Mouse (Mus musculus) lung, adult 2 months (tissue): ENCODE results near the gene Phf21a. TPM values are rescaled to one million over a fixed set of nuclear protein-coding genes. Genes with fewer than 3 reads are reported as not detected.
"Not testable (repeated sequence)": the region's sequence is repeated elsewhere in the genome, so short reads cannot be mapped to it uniquely, and the experiment has no call there.

ENCODE experiments used
- DNase-seq: peaks from one replicate; pipeline ENCODE4 v3.0.0; 2022
- H3K4me1 ChIP-seq: fragments of 200-500 bp; 2 replicates; pipeline ENCODE4 v1.6.1; 2011; ENCODE audit warnings: low read length; ENCODE audit not compliant: control insufficient read depth, insufficient read depth
- H3K4me3 ChIP-seq: fragments of 200-500 bp; replicated peaks from 2 replicates; pipeline ENCODE3; 2011; ENCODE audit warnings: low read depth, mild to moderate bottlenecking, control low read depth, low read length; ENCODE audit errors: extremely low read depth
- CTCF ChIP-seq: fragments of 200-500 bp; IDR thresholded peaks from 2 replicates; pipeline ENCODE4 v1.5.1; 2011; ENCODE audit warnings: mild to moderate bottlenecking, low read length, control low read depth; ENCODE audit not compliant: insufficient read depth
- POLR2A ChIP-seq: fragments of 200-500 bp; IDR thresholded peaks from 2 replicates; pipeline ENCODE4 v1.6.1; 2011; ENCODE audit warnings: low read depth, mild to moderate bottlenecking, control low read depth, low read length, borderline replicate concordance; ENCODE audit errors: extremely low read depth
- WGBS: fragments of 180-500 bp; shearing (Covaris S2); methylation state at CpG from one replicate; pipeline ENCODE4 v1.1.7; 2018; 5-methylcytosine and 5-hydroxymethylcytosine counted together
- polyA plus RNA-seq: library from polyadenylated mRNA; depleted of rRNA; stranded (reverse); fragments of >200 nt; gene quantifications from 2 replicates; pipeline ENCODE4 v1.2.3, GENCODE M21; 2012

Phf21a gene
- polyA plus RNA-seq, 1 experiment = 49.9 TPM

- H3K4me1 ChIP-seq = peaks cover 5% of the 10 kb centered on the region; the same call in 1 of the 2 replicates
- 79% methylated on average over 1 of the region's 1 CpGs for WGBS
- no peak for TF ChIP-seq CTCF
- TF ChIP-seq POLR2A = no peak
- no peak overlapping the region for H3K4me3 ChIP-seq
- no peak for DNase-seq
Observed at GRCm38 (mm10) chr2:92397436-92397835, 304.5 kb downstream of the Phf21a start.

- not testable (repeated sequence) for DNase-seq, H3K4me3 ChIP-seq, H3K4me1 ChIP-seq
- 86% methylated on average over 4 of the region's 4 CpGs for WGBS
Observed at GRCm38 (mm10) chr2:92399877-92400276, 307.0 kb downstream of the Phf21a start.

GRCm38 (mm10) chr2:92400682-92401081 is 307.8 kb downstream of the Phf21a start:
- Histone ChIP-seq H3K4me1 (peaks cover 5% of the 10 kb centered on the region; the same call in 1 of the 2 replicates), H3K4me3 (peak overlapping the region; percentile 15)
- no peak for DNase-seq
- 6% methylated on average over 22 of the region's 22 CpGs for WGBS
- TF ChIP-seq CTCF (no peak), POLR2A (no peak)

- no peak for TF ChIP-seq CTCF
- TF ChIP-seq POLR2A = no peak
- Histone ChIP-seq H3K4me1 (peaks cover 5% of the 10 kb centered on the region; the same call in 1 of the 2 replicates), H3K4me3 (peak within 1 kb of the TSS; percentile 54)
- WGBS = 2% methylated on average over 42 of the region's 59 CpGs
- no peak for DNase-seq
Observed at GRCm38 (mm10) chr2:92401091-92401561, 308.2 kb downstream of the Phf21a start, which contains the start of gene Mapk8ip1. Mapk8ip1 (minus strand) TSS chr2:92401263.

- TF ChIP-seq CTCF = no peak
- no peak for TF ChIP-seq POLR2A
- no peak for DNase-seq
- Histone ChIP-seq H3K4me3 (no peak overlapping the region), H3K4me1 (peaks cover 5% of the 10 kb centered on the region; the same call in 1 of the 2 replicates)
- WGBS = 65% methylated on average over 4 of the region's 4 CpGs
Observed at GRCm38 (mm10) chr2:92402591-92403326, 309.8 kb downstream of the Phf21a start.

- no peak for DNase-seq
- TF ChIP-seq CTCF (no peak), POLR2A (no peak)
- H3K4me1 ChIP-seq = peaks cover 5% of the 10 kb centered on the region; the same call in 1 of the 2 replicates
- WGBS = 85% methylated on average over 5 of the region's 5 CpGs
- H3K4me3 ChIP-seq = no peak overlapping the region
Observed at GRCm38 (mm10) chr2:92403776-92404319, 310.9 kb downstream of the Phf21a start.

- no peak for DNase-seq
- 80% methylated on average over 6 of the region's 6 CpGs for WGBS
- Histone ChIP-seq H3K4me1 (peaks cover 5% of the 10 kb centered on the region; the same call in 1 of the 2 replicates), H3K4me3 (no peak overlapping the region)
- no peak for TF ChIP-seq POLR2A
- TF ChIP-seq CTCF = no peak
Observed at GRCm38 (mm10) chr2:92404737-92405136, 311.8 kb downstream of the Phf21a start.

GRCm38 (mm10) chr2:92405687-92406086 is 312.8 kb downstream of the Phf21a start:
- 81% methylated on average over 7 of the region's 7 CpGs for WGBS
- DNase-seq = no peak
- TF ChIP-seq POLR2A (no peak), CTCF (no peak)
- no peak overlapping the region for H3K4me3 ChIP-seq
- peaks cover 4% of the 10 kb centered on the region; the same call in 1 of the 2 replicates for H3K4me1 ChIP-seq

GRCm38 (mm10) chr2:92408309-92409045 is 315.6 kb downstream of the Phf21a start:
- no peak for TF ChIP-seq POLR2A
- no peak for TF ChIP-seq CTCF
- 89% methylated on average over 18 of the region's 18 CpGs for WGBS

More at GRCm38 (mm10) chr2:92408309-92409045, 315.6 kb downstream of the Phf21a start:
- no peak overlapping the region for H3K4me3 ChIP-seq
- DNase-seq = no peak
- no peaks in the 10 kb centered on the region for H3K4me1 ChIP-seq
